Mouse (Mus musculus) macrophage (primary cell): Measurements from ENCODE around the gene Hormad1. TPM values are rescaled to one million over a fixed set of nuclear protein-coding genes. Genes with fewer than 3 reads are reported as not detected.
"Not testable (repeated sequence)": the region's sequence is repeated elsewhere in the genome, so short reads cannot be mapped to it uniquely, and the experiment has no call there.

Experiments used
- H3K27ac ChIP-seq: fragments of 350-480 bp; formaldehyde crosslinking; 2 replicates; pipeline ENCODE4 v1.9.0; 2021
- H3K36me3 ChIP-seq: fragments of 350-480 bp; formaldehyde crosslinking; 2 replicates; pipeline ENCODE4 v1.9.0; 2021; ENCODE audit errors: inconsistent target
- H3K4me3 ChIP-seq: fragments of 350-480 bp; formaldehyde crosslinking; 2 replicates; pipeline ENCODE4 v1.9.0; 2021; ENCODE audit errors: inconsistent target
- H3K79me2 ChIP-seq: fragments of 350-480 bp; formaldehyde crosslinking; 2 replicates; pipeline ENCODE4 v1.9.0; 2021; ENCODE audit errors: inconsistent target
- WGBS: methylation state at CpG from one replicate; pipeline ENCODE4 v1.1.7; 2026; ENCODE audit warnings: inconsistent platforms; ENCODE audit not compliant: missing documents; 5-methylcytosine and 5-hydroxymethylcytosine counted together
- polyA plus RNA-seq: library from polyadenylated mRNA; stranded (reverse); fragments of 250-400 nt; gene quantifications from 3 replicates; pipeline ENCODE4 v1.2.4, GENCODE M21; 2018; ENCODE audit warnings: inconsistent platforms

Hormad1 gene
- polyA plus RNA-seq, 1 experiment from 2014 or later, result 0.09 TPM

DNA sequence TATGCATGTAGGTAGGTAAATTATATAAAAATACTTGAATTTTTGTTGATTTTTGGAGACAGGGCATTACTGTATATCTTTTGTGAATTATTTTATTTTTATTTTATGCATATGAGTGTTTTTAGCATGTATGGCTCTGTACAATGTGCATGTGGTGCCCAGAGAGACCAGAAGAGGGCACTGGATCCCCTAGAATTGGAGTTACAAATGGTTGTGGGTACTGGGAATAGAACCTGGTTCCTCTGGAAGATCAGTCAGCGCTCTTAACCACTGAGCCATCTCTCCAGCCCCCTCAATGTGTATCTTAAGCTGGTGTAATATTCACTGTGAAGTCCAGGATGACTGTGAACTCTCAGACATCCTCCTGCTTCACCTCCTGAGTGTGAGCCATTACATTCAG is 24.6 kb upstream of the Hormad1 start:
- no peak overlapping the region for H3K27ac ChIP-seq
- H3K4me3 ChIP-seq, result no peak overlapping the region
- peaks cover 100% of the 10 kb centered on the region for H3K79me2 ChIP-seq
- peaks cover 76% of the 10 kb centered on the region for H3K36me3 ChIP-seq
- WGBS, result 88% methylated on average over 1 of the region's 1 CpGs

DNA sequence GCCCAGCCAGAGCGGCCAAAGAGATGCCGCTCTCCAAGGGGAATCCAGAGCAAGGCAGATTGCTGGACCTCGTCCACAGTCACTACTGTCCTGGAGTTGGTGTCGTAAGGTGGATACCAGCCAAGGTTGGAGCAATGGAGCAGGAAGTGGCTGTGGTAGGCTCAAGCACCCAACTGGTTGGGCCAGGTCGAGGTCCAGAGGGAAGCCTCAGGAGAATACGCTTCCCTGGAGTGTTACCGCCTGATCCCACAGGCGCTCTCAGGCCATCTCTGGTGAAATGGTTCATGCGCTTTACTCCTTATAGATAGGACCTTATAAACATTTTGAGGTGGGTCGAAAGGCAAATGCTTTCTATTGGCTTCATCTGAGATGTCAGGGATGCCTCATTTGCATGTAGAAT is 20.5 kb upstream of the Hormad1 start:
- Histone ChIP-seq H3K79me2 (peaks cover 82% of the 10 kb centered on the region), H3K27ac (no peak overlapping the region), H3K36me3 (peaks cover 78% of the 10 kb centered on the region), H3K4me3 (no peak overlapping the region)
- 92% methylated on average over 7 of the region's 10 CpGs for WGBS

DNA sequence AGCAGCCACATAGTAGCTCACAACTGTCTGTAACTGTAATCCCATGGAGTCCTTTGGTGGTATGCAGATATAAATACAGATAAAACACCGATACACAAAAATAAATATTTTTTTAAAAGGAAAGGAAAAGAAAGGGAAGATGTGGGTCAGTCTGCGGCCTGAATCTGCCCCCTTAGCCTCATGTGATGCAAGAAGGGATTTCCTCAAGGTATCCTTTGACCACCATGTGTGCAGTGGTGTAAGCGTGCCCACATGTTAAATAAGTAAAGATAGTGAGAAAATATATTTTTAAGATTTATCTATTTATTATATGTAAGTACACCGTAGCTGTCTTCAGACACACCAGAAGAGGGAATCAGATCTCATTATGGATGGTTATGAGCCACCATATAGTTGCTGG is 19.6 kb upstream of the Hormad1 start:
- Histone ChIP-seq H3K36me3 (peaks cover 79% of the 10 kb centered on the region), H3K4me3 (no peak overlapping the region), H3K79me2 (peaks cover 78% of the 10 kb centered on the region), H3K27ac (no peak overlapping the region)
- 64% methylated on average over 4 of the region's 4 CpGs for WGBS

DNA sequence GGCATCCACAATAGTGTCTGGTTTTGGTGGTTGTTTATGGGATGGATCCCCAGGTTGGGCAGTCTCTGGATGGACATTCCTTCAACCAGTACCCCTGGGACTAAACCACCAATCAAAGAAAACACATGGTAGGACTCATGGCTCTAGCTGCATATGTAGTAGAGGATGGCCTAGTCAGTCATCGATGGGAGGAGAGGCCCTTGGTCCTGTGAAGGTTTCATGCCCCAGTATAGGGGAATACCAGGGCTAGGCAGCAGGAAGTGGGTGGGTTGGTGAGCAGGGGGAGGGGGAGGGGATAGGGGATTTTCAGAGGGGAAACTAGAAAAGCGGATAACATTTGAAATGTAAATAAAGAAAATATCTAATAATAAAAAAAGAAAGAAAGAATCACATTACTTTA is 18.3 kb upstream of the Hormad1 start:
- not testable (repeated sequence) for H3K4me3 ChIP-seq, H3K27ac ChIP-seq
- Histone ChIP-seq H3K79me2 (peaks cover 65% of the 10 kb centered on the region), H3K36me3 (peaks cover 83% of the 10 kb centered on the region)
- 56% methylated on average over 2 of the region's 2 CpGs for WGBS

DNA sequence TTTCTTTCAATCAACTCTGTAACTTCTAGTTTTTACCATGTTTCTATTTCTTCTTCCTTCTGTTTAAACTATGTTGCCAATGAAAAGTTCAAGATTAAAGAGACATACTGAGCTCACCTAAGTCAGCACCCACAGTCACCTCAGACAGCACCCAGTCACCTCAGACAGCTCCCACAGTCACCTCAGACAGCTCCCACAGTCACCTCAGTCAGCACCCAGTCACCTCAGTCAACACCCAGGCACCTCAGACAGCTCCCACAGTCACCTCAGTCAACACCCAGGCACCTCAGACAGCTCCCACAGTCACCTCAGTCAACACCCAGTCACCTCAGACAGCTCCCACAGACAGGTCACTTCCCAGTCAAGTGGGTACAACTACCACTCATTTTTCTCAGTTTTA is 17.3 kb upstream of the Hormad1 start:
- Histone ChIP-seq H3K4me3 (no peak overlapping the region), H3K27ac (no peak overlapping the region), H3K36me3 (peaks cover 84% of the 10 kb centered on the region), H3K79me2 (peaks cover 55% of the 10 kb centered on the region)

DNA sequence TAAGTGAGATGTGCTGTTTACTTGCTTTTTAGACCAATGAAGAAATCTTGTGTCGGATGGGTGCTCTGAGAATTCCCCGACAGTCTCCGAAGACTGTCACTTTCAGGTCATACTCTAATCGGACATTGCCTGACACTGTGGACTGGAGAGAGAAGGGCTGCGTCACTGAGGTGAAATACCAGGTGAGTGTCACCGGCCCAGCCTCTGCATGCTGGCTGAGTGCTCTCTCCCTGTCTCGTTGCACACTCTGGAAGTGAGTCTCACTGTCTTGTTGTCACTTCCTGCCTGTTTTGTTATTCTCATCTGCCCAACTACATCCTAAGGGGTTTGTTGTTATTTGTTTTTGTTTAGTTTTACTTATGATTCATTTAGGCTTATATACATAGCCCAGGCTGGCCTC is 16.5 kb upstream of the Hormad1 start:
- Histone ChIP-seq H3K36me3 (peaks cover 84% of the 10 kb centered on the region), H3K79me2 (peaks cover 47% of the 10 kb centered on the region; the same call in 1 of the 2 replicates), H3K27ac (no peak overlapping the region), H3K4me3 (no peak overlapping the region)
- whole genome bisulfite sequencing, result 96% methylated on average over 7 of the region's 7 CpGs

DNA sequence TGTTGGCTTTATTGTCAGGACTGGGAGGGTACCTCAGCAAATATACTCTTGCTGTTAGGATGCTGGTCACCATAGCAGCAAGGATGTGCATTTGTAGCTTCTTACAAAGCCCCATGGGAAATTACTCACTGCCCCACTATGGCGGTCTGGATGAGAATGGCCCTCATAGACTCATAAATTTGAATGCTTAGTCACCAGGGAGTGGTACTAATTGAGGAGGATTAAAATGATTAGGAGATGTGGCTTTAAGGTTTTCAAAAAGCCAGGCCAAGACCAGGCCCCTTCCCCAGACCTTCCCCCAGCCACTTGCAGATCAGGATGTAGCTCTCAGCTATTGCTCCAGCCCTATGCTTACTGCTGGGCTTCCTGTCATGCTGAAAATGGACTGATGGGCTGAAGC is 9.3 kb upstream of the Hormad1 start:
- Histone ChIP-seq H3K79me2 (no peaks in the 10 kb centered on the region; the same call in 1 of the 2 replicates), H3K36me3 (peaks cover 90% of the 10 kb centered on the region), H3K27ac (no peak overlapping the region), H3K4me3 (no peak overlapping the region)
- WGBS, result 100% methylated on average over 1 of the region's 1 CpGs

DNA sequence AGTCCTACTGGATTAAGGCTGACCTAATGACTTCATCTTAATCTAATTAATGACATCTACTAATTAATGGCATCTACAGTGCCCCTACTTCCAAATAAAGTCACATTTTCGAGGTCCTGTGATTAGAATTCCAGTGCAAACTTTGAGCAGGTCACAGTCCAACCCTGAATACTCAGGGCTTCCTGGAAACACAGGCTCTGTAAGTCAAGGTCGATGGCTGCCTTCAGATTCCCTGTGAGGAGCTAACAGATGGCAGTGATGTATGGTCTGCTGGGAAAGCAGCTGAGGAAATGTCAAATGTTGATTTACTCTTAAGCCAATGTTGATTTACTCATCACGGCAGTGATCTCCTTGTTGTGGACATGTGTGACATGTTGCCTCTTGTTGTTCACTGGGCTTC is 5.5 kb upstream of the Hormad1 start:
- Histone ChIP-seq H3K4me3 (no peak overlapping the region), H3K36me3 (peaks cover 70% of the 10 kb centered on the region), H3K79me2 (no peaks in the 10 kb centered on the region), H3K27ac (no peak overlapping the region)
- 75% methylated on average over 3 of the region's 3 CpGs for WGBS

DNA sequence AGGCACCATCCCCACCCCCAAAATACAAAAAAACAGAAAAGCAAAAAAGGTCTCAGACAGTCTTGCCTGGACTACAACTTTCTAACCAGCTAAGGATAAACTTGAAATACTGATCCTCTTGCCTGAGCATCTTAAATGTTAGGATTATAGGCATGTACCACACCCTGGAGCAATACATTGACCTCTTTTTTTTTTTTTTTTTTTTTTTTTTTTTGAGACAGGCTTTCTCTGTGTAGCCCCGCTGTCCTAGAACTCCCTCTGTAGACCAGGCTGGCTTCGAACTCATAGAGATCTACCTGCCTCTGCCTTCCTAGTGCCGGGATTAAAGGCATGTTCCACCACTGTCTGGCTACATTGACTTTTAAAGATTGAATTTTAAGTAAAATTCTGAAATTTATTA is 1.3 kb downstream of the Hormad1 start:
- Histone ChIP-seq H3K27ac (no peak overlapping the region), H3K36me3 (peaks cover 6% of the 10 kb centered on the region), H3K4me3 (no peak overlapping the region), H3K79me2 (no peaks in the 10 kb centered on the region)
- 60% methylated on average over 1 of the region's 3 CpGs for WGBS

DNA sequence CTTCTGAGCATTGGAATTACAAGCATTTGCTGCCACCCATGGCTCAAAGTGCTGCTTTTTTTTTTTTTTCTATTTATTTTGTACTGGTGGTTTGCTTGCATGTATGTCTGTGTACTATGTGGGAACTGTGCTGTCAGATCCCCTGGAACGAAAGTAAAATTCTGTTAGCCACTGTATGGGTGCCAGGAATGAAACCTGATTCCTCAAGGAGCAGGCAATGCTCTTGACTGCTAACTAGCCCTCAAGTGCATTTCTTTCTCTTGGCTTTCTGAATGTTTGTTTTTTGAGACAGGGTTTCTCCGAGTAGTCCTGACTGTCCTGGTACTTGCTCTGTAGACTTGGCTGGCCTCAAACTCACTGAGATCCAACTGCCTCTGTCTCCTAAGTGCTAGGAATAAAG is 2.3 kb downstream of the Hormad1 start:
- Histone ChIP-seq H3K27ac (no peak overlapping the region), H3K4me3 (no peak overlapping the region), H3K79me2 (no peaks in the 10 kb centered on the region), H3K36me3 (no peaks in the 10 kb centered on the region)
- 100% methylated on average over 2 of the region's 2 CpGs for WGBS

DNA sequence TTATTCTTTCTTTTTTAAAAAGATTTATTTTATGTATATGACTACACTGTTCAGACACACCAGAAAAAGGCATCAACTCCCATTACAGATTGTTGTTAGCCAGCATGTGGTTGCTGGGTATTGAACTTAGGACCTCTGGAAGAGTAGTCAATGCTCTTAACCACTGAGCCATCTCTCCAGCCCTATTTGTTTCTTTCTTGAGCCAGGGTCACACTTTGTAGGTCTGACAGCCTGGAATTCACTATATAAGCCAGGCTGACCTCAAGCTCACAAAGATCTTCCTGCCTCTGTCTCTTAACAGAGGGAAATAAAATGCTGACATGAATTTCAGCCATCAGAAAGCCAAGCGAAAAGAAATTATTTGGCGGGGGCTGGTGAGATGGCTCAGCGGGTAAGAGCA is 10.1 kb downstream of the Hormad1 start:
- Histone ChIP-seq H3K79me2 (no peaks in the 10 kb centered on the region), H3K27ac (no peak overlapping the region), H3K36me3 (no peaks in the 10 kb centered on the region), H3K4me3 (no peak overlapping the region)
- 100% methylated on average over 2 of the region's 3 CpGs for WGBS

DNA sequence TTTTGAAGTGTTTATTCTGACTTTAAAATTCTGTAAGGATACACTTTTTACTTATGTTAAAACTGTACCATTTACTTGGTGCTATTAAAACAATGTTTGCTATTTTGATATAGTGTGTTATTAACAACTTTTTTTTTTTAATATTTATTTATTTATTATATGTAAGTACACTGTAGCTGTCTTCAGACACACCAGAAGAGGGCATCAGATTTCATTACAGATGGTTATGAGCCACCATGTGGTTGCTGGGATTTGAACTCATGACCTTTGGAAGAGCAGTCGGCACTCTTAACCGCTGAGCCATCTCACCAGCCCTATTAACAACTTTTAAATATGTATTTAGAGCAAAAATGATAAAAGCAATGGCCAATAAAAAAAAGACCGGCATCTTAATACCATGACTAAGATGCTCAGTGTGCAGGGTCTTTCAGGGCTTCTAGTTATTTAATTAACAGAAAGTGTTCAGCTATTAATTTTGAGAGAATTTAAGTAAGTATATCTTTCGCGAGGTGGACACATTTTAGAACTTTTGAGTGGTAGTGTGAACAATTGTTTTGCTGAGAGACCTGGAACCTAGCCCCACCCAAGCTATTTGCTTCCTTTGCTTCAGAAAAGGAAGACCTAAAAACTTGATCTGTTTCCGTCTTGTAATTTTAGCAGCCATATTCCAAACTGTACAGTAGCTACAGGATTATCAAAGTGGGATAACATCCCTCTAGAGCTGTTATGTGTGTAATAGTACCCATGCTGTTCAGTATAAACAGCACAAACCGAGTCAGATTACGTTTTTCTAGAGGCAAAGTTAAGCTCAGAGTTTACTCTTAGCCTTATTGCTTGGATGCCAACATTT is 28.5 kb downstream of the Hormad1 start:
- peak overlapping the region; percentile 24; the same call in 1 of the 2 replicates for H3K27ac ChIP-seq
- 34% methylated on average over 6 of the region's 8 CpGs for WGBS
- H3K36me3 ChIP-seq, result peaks cover 12% of the 10 kb centered on the region; the same call in 1 of the 2 replicates
- H3K4me3 ChIP-seq, result peak overlapping the region; percentile 91
- H3K79me2 ChIP-seq, result peaks cover 36% of the 10 kb centered on the region

DNA sequence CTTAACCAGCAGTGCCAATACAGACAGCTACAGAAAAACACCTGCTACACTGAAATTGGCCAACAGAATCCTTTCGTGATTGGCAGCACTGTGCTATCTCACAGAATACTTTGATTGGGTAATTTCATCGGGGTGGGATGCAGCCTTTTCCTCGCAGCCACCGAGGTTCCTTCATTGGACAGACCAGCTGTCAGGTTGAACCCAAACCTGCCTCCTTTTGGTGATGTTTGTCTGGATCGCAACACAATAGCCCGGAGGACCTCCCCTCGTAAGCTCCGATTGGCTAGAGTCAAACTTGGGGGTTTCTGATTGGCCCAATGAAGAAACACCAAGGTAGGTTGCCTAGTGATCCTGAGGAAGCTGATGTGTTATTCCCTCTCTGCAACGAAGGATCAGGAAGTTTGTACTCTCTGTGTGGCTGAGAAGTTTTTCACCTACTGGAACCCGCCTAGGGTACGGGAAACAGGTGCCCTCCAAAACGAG is 29.2 kb downstream of the Hormad1 start, which contains the start of gene Golph3l:
Gene Golph3l (plus strand): TSS at position 331 of the 483 bp plus-strand sequence.
- H3K4me3 ChIP-seq, result peak within 1 kb of the TSS; percentile 91
- WGBS, result 3% methylated on average over 12 of the region's 12 CpGs
- H3K27ac ChIP-seq, result peak within 1 kb of the TSS; percentile 62
- peaks cover 15% of the 10 kb centered on the region; the same call in 1 of the 2 replicates for H3K36me3 ChIP-seq
- H3K79me2 ChIP-seq, result peaks cover 36% of the 10 kb centered on the region

DNA sequence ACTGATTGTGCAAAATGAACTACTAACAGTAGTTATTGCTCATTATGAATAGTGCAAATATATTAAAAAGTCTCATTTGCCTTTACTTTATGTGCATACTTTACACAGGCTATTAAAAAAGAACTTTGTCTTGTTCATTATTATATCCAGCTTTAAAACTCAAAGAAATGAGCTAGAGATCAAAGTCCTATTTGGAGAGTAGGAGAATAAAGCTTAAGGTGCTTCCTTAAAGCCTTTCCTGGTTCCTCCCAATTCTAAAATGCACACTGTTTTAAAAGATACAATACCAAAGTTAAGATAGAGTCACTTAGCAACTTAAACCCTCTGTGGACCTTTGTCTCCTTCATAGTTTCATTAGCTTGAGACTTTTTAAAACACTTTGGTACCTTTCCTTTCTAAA is 39.3 kb downstream of the Hormad1 start:
- H3K27ac ChIP-seq, result no peak overlapping the region
- peaks cover 22% of the 10 kb centered on the region for H3K36me3 ChIP-seq
- no peak overlapping the region for H3K4me3 ChIP-seq
- H3K79me2 ChIP-seq, result peaks cover 93% of the 10 kb centered on the region; the same call in 1 of the 2 replicates

DNA sequence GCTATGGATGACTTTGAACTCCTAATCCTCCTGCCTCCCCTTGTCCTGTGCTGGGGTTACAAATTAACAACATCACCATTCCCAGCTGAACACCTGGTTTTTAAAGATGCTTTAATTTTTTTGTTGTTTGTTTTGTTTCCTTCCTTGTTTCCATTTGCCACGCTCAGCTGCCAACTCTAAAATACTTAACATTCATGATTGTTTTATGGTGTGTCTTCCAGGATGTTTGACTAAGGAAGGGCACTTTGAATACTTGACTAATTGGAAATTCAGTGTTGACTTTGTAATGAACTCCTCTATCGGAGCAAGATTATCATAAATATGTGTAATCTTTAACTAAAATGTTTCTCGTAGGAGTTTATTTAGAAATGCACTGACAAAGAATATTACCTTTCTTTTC is 41.8 kb downstream of the Hormad1 start:
- WGBS, result 100% methylated on average over 3 of the region's 3 CpGs
- Histone ChIP-seq H3K36me3 (peaks cover 19% of the 10 kb centered on the region; the same call in 1 of the 2 replicates), H3K27ac (no peak overlapping the region), H3K4me3 (no peak overlapping the region), H3K79me2 (peaks cover 83% of the 10 kb centered on the region; the same call in 1 of the 2 replicates)
